Mouse (Mus musculus) kidney, adult 2 months (tissue): Measurements from ENCODE around the gene Cdt1.

Source experiments
- CTCF ChIP-seq: fragments of 200-500 bp; conservative IDR thresholded peaks from 2 replicates; pipeline ENCODE4 v1.5.1; 2011; ENCODE audit warnings: low read depth, mild to moderate bottlenecking, control low read depth, low read length, moderate library complexity, mixed read lengths; ENCODE audit not compliant: insufficient read depth, insufficient read length
- POLR2A ChIP-seq: fragments of 200-500 bp; IDR thresholded peaks from one replicate; pipeline ENCODE4 v1.6.1; 2011; ENCODE audit warnings: low read depth, low read length, control low read depth

DNA sequence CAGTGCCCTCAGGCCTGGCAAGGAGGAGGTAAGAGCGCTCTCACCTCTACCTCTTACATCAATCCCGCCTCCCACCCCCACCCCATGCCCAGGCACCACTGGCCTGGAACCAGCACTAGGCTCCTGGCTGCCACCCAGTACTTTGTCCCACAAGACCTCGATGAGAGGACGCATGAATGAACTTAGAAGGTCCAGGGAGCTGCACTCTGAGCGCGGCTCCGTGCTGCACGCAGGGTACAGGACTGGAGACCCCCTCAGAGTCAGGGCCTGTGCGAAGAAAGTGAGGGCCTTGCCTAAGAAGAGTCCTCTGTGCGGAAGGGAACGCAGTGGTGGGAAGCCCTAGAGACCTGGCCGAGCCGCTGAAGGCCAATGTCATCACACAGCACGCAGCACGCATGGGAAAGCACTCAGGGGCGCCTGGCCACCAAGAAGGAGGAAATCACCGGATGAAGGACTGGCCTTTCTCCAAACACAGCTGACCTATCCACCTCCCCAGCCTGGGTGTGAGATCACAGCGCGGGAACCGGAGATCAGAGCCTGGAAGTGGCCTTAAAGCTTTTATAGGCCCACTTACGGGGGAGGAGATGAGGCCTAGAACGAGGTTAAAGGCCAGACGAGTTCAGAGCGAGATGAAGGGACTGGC is 20.9 kb upstream of the Cdt1 start:
- TF ChIP-seq CTCF (no peak), POLR2A (peak; percentile 5)
